Mouse (Mus musculus): ENCODE measurements around the gene Gosr1.
"Not testable (repeated sequence)": the region's sequence is repeated elsewhere in the genome, so short reads cannot be mapped to it uniquely, and the experiment has no call there.

Gosr1 gene

GRCm38 (mm10) chr11:76730650-76731049 lies 32.7 kb downstream of the Gosr1 start:
- DNase-seq, result no peak

- no peak for DNase-seq
Measured at GRCm38 (mm10) chr11:76728093-76728492, 35.3 kb downstream of the Gosr1 start.

DNA sequence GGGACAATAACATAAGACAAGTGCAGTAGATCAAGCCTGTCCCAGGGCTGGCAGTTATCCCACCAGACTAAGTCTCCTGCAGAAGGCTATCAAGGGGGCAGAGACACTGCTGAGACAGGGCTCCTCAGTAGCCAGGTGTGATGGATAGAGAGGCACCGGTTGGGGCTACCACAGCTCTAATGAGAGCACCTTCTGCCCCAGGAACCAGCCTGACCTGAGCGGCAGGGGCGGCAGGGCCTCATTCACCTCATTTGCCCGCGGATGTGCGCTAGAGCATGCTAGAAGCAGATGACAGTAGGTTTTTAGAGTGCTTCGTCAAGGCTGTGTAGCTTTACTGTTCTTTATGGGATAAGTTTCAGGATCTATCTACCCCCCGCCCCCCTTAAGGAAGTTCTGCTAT lies 39.5 kb downstream of the Gosr1 start:
- no peak for DNase-seq

- DNase-seq, result no peak
Measured at GRCm38 (mm10) chr11:76717000-76717399, 46.4 kb downstream of the Gosr1 start.

GRCm38 (mm10) chr11:76709625-76710452 lies 53.5 kb downstream of the Gosr1 start:
- no peak for DNase-seq

DNA sequence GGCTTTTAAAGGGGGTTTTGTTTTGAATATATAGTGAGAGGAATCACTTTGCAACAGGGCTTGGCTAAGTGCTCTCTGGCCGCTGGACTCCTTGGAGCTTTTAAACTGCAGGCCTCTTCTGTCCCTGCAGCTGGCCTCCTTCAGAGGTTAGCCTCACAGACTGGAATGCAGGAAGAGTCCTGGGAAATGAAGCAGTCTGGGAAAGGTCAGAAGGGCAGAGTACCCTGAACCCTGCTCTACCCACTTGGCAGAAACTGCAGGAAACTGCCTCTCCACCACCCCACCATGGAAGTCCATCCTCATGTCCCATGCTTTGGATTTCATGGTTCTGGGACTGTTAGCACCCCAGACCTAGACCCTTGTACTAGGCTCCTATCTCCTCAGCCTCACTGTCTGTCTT lies 54.5 kb downstream of the Gosr1 start:
- DNase-seq, result no peak

GRCm38 (mm10) chr11:76708066-76708465 lies 55.3 kb downstream of the Gosr1 start:
- DNase-seq, result no peak

GRCm38 (mm10) chr11:76707656-76708055 lies 55.7 kb downstream of the Gosr1 start:
- DNase-seq, result no peak

DNA sequence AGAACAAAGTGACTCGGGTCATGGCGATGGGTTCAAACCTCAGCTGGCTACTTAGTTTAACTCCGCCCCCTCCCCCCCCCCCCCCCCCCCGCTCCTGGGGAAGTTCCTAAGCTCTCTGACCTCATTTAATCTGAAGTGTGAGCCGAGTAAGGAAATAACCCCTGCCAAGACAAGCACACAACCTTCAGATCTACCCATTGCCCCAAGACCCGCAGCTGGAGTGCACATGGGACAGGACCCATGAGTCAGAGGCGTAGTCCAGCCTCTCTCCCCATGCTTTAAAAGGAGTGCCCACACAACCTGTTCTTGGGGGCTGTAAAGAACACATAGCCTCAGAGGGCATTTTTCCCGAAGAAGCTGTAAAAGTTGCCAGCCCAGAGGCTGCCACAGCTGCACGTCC lies 63.8 kb downstream of the Gosr1 start:
- no peak for DNase-seq

DNA sequence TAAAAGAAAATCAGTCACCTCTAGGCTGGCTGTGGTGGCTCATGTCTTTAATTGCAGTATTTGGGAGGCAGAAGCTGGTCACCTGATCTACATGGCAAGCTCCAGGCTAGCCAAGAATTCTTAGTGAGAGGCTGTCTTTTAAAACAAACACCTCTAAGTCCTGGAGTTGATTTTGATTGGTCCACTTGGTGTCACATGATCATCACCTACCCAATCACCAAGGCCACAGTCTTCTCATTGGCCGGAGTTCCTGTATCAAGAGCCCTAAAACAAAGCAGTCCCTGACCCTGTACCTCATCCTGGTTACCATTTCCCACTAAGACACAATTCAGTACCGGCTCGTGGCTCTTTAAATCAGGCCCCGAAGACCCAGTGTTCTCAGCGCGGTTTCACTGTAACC lies 67.6 kb downstream of the Gosr1 start:
- DNase-seq, result no peak

- DNase-seq, result no peak
Measured at GRCm38 (mm10) chr11:76692096-76692495, 71.3 kb downstream of the Gosr1 start.

GRCm38 (mm10) chr11:76685604-76686003 lies 77.8 kb downstream of the Gosr1 start:
- DNase-seq, result no peak

DNA sequence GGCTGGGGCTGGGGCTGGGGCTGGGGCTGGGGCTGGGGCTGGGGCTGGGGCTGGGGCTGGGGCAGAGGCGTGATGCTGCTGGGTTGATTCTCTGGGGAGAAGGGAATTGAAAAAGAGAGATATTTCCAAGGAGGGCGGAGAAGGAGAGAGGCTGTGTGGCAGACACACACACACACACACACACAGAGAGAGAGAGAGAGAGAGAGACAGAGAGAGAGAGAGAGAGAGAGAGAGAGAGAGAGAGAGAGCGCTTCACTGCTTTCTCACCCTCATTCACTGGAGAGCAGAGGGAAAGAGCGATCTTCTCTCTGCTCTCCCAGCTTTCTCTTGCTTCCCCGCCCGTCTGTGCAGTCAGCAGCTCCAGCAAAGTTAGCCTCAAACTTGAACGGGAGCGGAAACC lies 83.9 kb downstream of the Gosr1 start, which contains the start of gene Trarg1:
Gene Trarg1 (plus strand): TSS at position 301 of the 400 bp plus-strand sequence.
- not testable (repeated sequence) for DNase-seq

Data from thymus, adult 18-20 months (tissue).